Mouse (Mus musculus) neutrophil, adult 83 days (primary cell): ENCODE data around the gene Tubal3. TPM values are rescaled to one million over a fixed set of nuclear protein-coding genes. Genes with fewer than 3 reads are reported as not detected.

Experiments
- total RNA-seq, 2 experiments: library from RNA; stranded (reverse); gene quantifications; one replicate each; pipeline ENCODE4 v1.2.4; 2023

Tubal3 gene
- not detected for total RNA-seq

GRCm38 (mm10) chr13:3917571-3918311 is at the start of gene Tubal3, which contains the start of gene Net1:
TSS of gene Tubal3 (plus strand) at chr13:3918274.
TSS of gene Net1 (minus strand) at chr13:3918220.

DNA sequence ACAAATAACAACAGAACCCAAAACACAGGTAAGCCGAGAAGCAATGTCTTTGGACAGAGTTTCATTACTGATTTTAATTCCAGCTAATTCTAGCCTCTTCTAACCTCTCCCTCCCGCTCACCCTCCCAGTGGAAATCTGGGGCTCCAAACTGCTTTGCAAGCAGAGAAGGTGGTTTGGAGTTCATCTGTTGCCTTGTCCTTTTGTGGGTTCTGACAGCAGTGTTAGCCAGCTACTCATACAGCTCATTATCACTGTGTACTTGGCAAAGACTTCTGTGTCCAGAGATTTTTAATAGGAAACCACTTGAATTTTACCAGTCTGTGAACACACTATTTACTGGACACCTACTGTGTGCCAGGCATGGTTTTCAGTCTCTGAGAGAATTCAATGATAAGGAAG is 27.2 kb downstream of the Tubal3 start, which contains the start of gene Ucn3:
Gene Ucn3, minus strand, starts transcription at position 101 of the 400 bp plus-strand sequence.

Other genes with a start within 250 kb of the Tubal3 start
- not detected for gene Calml3, start 114.0 kb upstream of the Tubal3 start, total RNA-seq
- gene Calm4, start 80.5 kb upstream of the Tubal3 start, total RNA-seq: not detected
- not detected for gene Calm5, start 64.1 kb upstream of the Tubal3 start, total RNA-seq
- 10 to 100 TPM; 18.1 to 23.9 TPM for gene Net1, start 54 bp upstream of the Tubal3 start, total RNA-seq
- gene Ucn3, start 27.1 kb downstream of the Tubal3 start, total RNA-seq: not detected
- not detected for gene Akr1c14, start 130.7 kb downstream of the Tubal3 start, total RNA-seq
- under 1 TPM; 0.31 to 0.46 TPM for gene Akr1c18, start 232.4 kb downstream of the Tubal3 start, total RNA-seq